In genomic region chr5:140857432-140858154, GRCm38 (mm10) we compare ENCODE assay signal across 7 mouse cellular contexts. TPM values are rescaled to one million over a fixed set of nuclear protein-coding genes. Genes with fewer than 3 reads are reported as not detected.
DNase-seq lines count a peak whose midpoint lies in the region; TF ChIP-seq lines count a peak whose summit lies in the region.

No protein-coding gene starts in this region.

- TF ChIP-seq CTCF in layer of hippocampus, adult 2 months (conservative IDR thresholded peaks at IDR 0.05) = peak; percentile 66
- peak; percentile 67; the same call in 1 of the 2 replicates for TF ChIP-seq CTCF in thymus, adult 2 months (IDR thresholded peaks at IDR 0.05; ENCODE audit: borderline replicate concordance, control insufficient read depth, extremely low read depth, insufficient read depth, low read length, poor library complexity)
- TF ChIP-seq CTCF in bone marrow macrophage, adult 2 months (IDR thresholded peaks at IDR 0.05; ENCODE audit: low read depth, low read length) = peak; percentile 97

- no peaks in the 10 kb centered on the region for H3K27me3 ChIP-seq in thymus, adult 2 months (ENCODE audit: control insufficient read depth, insufficient read depth, low read length)

- no peak overlapping the region for H3K4me3 ChIP-seq in layer of hippocampus, adult 2 months
- no peak overlapping the region for H3K4me3 ChIP-seq in thymus, adult 2 months (ENCODE audit: control insufficient read depth, insufficient read depth, low read length)
- H3K4me3 ChIP-seq in bone marrow macrophage, adult 2 months (ENCODE audit: insufficient read depth, low read length) = no peak overlapping the region

- no peak for TF ChIP-seq POLR2A in thymus, adult 2 months (IDR thresholded peaks at IDR 0.05; ENCODE audit: control insufficient read depth, extremely low read depth, insufficient read depth, low read length, poor library complexity)
- TF ChIP-seq POLR2A in bone marrow macrophage, adult 2 months (IDR thresholded peaks at IDR 0.05; ENCODE audit: borderline replicate concordance, low read depth, low read length) = no peak

- 49% methylated on average over 8 of the region's 8 CpGs for WGBS in thymus, adult 2 months

- no peaks in the 10 kb centered on the region for H3K36me3 ChIP-seq in thymus, adult 2 months (ENCODE audit: control insufficient read depth, insufficient read depth, low read length)

- H3K4me1 ChIP-seq in thymus, adult 2 months (replicated peaks; ENCODE audit: control insufficient read depth, insufficient read depth, low read length) = peaks cover 11% of the 10 kb centered on the region
- H3K4me1 ChIP-seq in bone marrow macrophage, adult 2 months (ENCODE audit: control insufficient read depth, insufficient read depth, low read length) = no peaks in the 10 kb centered on the region; the same call in 1 of the 2 replicates

- no peak for DNase-seq in layer of hippocampus, adult 2 months (ENCODE audit: low spot score in 2 of 2)
- DNase-seq in layer of hippocampus, adult 9-10 months (ENCODE audit: low spot score) = no peak
- peak; percentile 42 for DNase-seq in thymus, adult 2 months
- no peak for DNase-seq in thymus, postnatal 25 days
- DNase-seq in frontal cortex, postnatal 14 days (ENCODE audit: low spot score in 2 of 2) = no peak
- DNase-seq in yolk sac, embryonic 10.5 days (ENCODE audit: low spot score) = no peak

- H3K27ac ChIP-seq in layer of hippocampus, adult 2 months = no peak overlapping the region
- H3K27ac ChIP-seq in thymus, adult 2 months (ENCODE audit: control insufficient read depth, insufficient read depth, low read length) = no peak overlapping the region
- no peak overlapping the region for H3K27ac ChIP-seq in bone marrow macrophage, adult 2 months (ENCODE audit: insufficient read depth, low read depth, low read length)

RNA-seq across cellular contexts. Expression of gene Gna12, which starts 27.4 kb away (rescaled TPM):
- total RNA-seq in layer of hippocampus, adult 2 months (2021) = 10 to 100 TPM; 78.3 to 80.5 TPM
- 68.1 and 69.0 TPM in 2 replicates for polyA plus RNA-seq in thymus, adult 2 months (2012; rRNA removed)
- polyA plus RNA-seq in bone marrow macrophage, adult 2 months (2012; ENCODE audit: insufficient read depth, insufficient read length, missing spikeins) = 147 and 173 TPM in 2 replicates
